Comparison of ENCODE assay signal across 11 mouse cellular contexts in the genomic region with DNA sequence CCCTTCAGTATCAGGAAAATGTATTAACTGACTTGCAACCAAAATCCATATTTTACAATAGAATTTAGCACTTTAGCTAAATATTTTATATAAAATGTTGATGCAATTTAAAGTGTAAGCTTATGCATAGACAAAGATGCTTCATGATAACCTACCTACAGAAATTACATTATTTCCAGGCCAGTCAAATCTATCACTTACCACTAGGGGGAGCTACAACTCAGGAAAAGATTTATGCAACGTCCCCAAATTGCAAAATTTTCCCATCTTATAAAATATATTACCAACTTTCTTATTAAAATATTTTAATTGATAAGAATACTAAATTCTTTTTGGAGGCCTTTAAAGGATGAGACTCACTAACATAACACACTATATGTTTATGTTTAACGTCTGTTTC.
A peak's percentile ranks its signal among the peaks of the same experiment; 100 is the strongest.
DNase-seq lines count a peak whose midpoint lies in the region; ATAC-seq and TF ChIP-seq lines count a peak whose summit lies in the region.
"Had no signal": no experiment of that assay in that cellular context is flagged by ENCODE, and none has a peak within 500 bp of the region (broad histone marks: within the 10 kb centered on the region; RNA-seq: fewer than 3 reads in every experiment).

No protein-coding gene starts in this region.

- no peaks in the 10 kb centered on the region for H3K4me1 ChIP-seq in lung, postnatal 0 days (ENCODE audit: insufficient read depth, low read depth, low read length)
- no peaks in the 10 kb centered on the region for H3K4me1 ChIP-seq in lung, adult 2 months (ENCODE audit: control insufficient read depth, insufficient read depth, low read length)
- H3K4me1 ChIP-seq: heart, embryonic 15.5 days; stomach, embryonic 15.5 days had no signal

- no peaks in the 10 kb centered on the region for H3K9me3 ChIP-seq in lung, postnatal 0 days (ENCODE audit: low read length)
- H3K9me3 ChIP-seq: heart, embryonic 15.5 days; lung, embryonic 15.5 days; stomach, embryonic 15.5 days had no signal

- H3K27me3 ChIP-seq in lung, postnatal 0 days (replicated peaks; ENCODE audit: insufficient read depth, low read length) = no peaks in the 10 kb centered on the region
- H3K27me3 ChIP-seq: heart, embryonic 15.5 days; lung, embryonic 15.5 days; stomach, embryonic 15.5 days had no signal

- ATAC-seq in lung, postnatal 0 days = no peak

- H3K4me3 ChIP-seq in gastrocnemius, adult 2 months = no peak overlapping the region
- H3K4me3 ChIP-seq in lung, postnatal 0 days (ENCODE audit: low read depth, low read length) = no peak overlapping the region
- no peak overlapping the region for H3K4me3 ChIP-seq in lung, adult 2 months (replicated peaks; ENCODE audit: extremely low read depth, low read depth, low read length)
- H3K4me3 ChIP-seq: heart, embryonic 15.5 days; lung, embryonic 15.5 days; stomach, embryonic 15.5 days had no signal

- no peak for TF ChIP-seq EP300 in lung, postnatal 0 days (IDR thresholded peaks at IDR 0.05)

- 39% methylated on average over 2 of the region's 2 CpGs for WGBS in lung, postnatal 0 days
- WGBS in lung, adult 2 months = 40% methylated on average over 2 of the region's 2 CpGs

- intact Hi-C loops in gastrocnemius, adult 2 months (cut with DNase I) = loop anchor here (1.0 to 5.0 kb wide), 4 partner anchors 62 to 392 kb away; a partner anchor contains a TSS

- no peak overlapping the region for H3K9ac ChIP-seq in lung, postnatal 0 days (replicated peaks; ENCODE audit: low read depth)
- H3K9ac ChIP-seq: heart, embryonic 15.5 days; lung, embryonic 15.5 days; stomach, embryonic 15.5 days had no signal

- peak; percentile 93 for TF ChIP-seq CTCF in gastrocnemius, adult 2 months (IDR thresholded peaks at IDR 0.05)
- TF ChIP-seq CTCF in lung, postnatal 0 days (IDR thresholded peaks at IDR 0.05) = peak; percentile 76
- no peak for TF ChIP-seq CTCF in lung, adult 2 months (IDR thresholded peaks at IDR 0.05; ENCODE audit: insufficient read depth, low read length)
- no peak for TF ChIP-seq CTCF in brain, embryonic 14.5 days (IDR thresholded peaks at IDR 0.05; ENCODE audit: borderline replicate concordance, extremely low read depth, insufficient read depth, insufficient read length)

- DNase-seq in gastrocnemius, adult 2 months = no peak
- no peak for DNase-seq in gastrocnemius, adult 8-10 months (ENCODE audit: low spot score in 2 of 2)
- peak; percentile 68 for DNase-seq in lung, postnatal 0 days (ENCODE audit: low spot score)
- no peak for DNase-seq in lung, adult 2 months
- peak; percentile 70 for DNase-seq in brain, embryonic 14.5 days (ENCODE audit: low read depth)
- DNase-seq in retina, postnatal 1 day = peak; percentile 58
- no peak for DNase-seq in kidney, adult 8-10 months
- DNase-seq in cerebellum, adult 11-12 months = no peak

- H3K36me3 ChIP-seq in lung, postnatal 0 days (ENCODE audit: insufficient read depth, low read length) = no peaks in the 10 kb centered on the region
- H3K36me3 ChIP-seq: heart, embryonic 15.5 days; lung, embryonic 15.5 days; stomach, embryonic 15.5 days had no signal

- H3K4me2 ChIP-seq in lung, postnatal 0 days (replicated peaks; ENCODE audit: low read depth, low read length) = no peak overlapping the region
- H3K4me2 ChIP-seq: heart, embryonic 15.5 days; lung, embryonic 15.5 days; stomach, embryonic 15.5 days had no signal

- TF ChIP-seq POLR2A in lung, adult 2 months (IDR thresholded peaks at IDR 0.05; ENCODE audit: borderline replicate concordance, extremely low read depth, low read depth, low read length) = no peak
- TF ChIP-seq POLR2A in brain, embryonic 14.5 days (IDR thresholded peaks at IDR 0.05; ENCODE audit: borderline replicate concordance, extremely low read depth, insufficient read depth, insufficient read length, poor library complexity, severe bottlenecking) = no peak

- no peak overlapping the region; the same call in 1 of the 2 replicates for H3K27ac ChIP-seq in gastrocnemius, adult 2 months
- H3K27ac ChIP-seq in lung, postnatal 0 days (ENCODE audit: low read length) = no peak overlapping the region
- H3K27ac ChIP-seq: heart, embryonic 15.5 days; lung, embryonic 15.5 days; stomach, embryonic 15.5 days had no signal

Comparison
In these comparisons a context has a peak if more than half of its experiments do, and no peak if none do; other contexts are left out.
1. DNase-seq: peak in lung, postnatal 0 days (single experiment), brain, embryonic 14.5 days (single experiment) and retina, postnatal 1 day (single experiment); none in gastrocnemius, adult 2 months (single experiment), gastrocnemius, adult 8-10 months (0 of 2), lung, adult 2 months (single experiment), kidney, adult 8-10 months (0 of 2) and cerebellum, adult 11-12 months (single experiment).
2. CTCF ChIP-seq: peak in gastrocnemius, adult 2 months (single experiment) and lung, postnatal 0 days (single experiment); none in lung, adult 2 months (single experiment) and brain, embryonic 14.5 days (single experiment).